Mouse (Mus musculus): ENCODE data around the gene Gabrb1. TPM values are rescaled to one million over a fixed set of nuclear protein-coding genes. Genes with fewer than 3 reads are reported as not detected.
A peak's percentile ranks its signal among the peaks of the same experiment; 100 is the strongest.

Gabrb1 gene
- total and polyA plus RNA-seq, 3 experiments = 0.03 TPM; not detected in 2

GRCm38 (mm10) chr5:72164386-72164785, 506.5 kb downstream of the Gabrb1 start:
- Histone ChIP-seq H3K4me3 (ENCODE audit: control insufficient read depth in 1 of 2, insufficient read depth in 1 of 2, low read depth in 2 of 2, low read length in 2 of 2) (no peak overlapping the region), H3K4me1 (ENCODE audit: control insufficient read depth in 1 of 2, insufficient read depth in 2 of 2, low read length in 2 of 2) (peaks cover 7 to 13% of the 10 kb centered on the region in 2 experiments), H3K79me2 (ENCODE audit: control insufficient read depth, insufficient read depth, low read length, poor library complexity) (peaks cover 17% of the 10 kb centered on the region), H3K36me3 (ENCODE audit: control insufficient read depth in 1 of 2, insufficient read depth in 2 of 2, low read length in 2 of 2) (peaks cover 10 to 29% of the 10 kb centered on the region in 2 experiments), H3K27me3 (ENCODE audit: control insufficient read depth in 1 of 2, insufficient read depth in 2 of 2, low read length in 2 of 2) (no peaks in the 10 kb centered on the region), H3K9ac (ENCODE audit: control insufficient read depth, low read depth, low read length, poor library complexity, severe bottlenecking) (no peak overlapping the region), H3K9me3 (replicated peaks; ENCODE audit: insufficient read depth, low read length) (no peaks in the 10 kb centered on the region), H3K27ac (ENCODE audit: control insufficient read depth, low read depth, low read length) (no peak overlapping the region)
- DNase-seq (ENCODE audit: low read depth, low spot score) = no peak
- TF ChIP-seq POLR2AphosphoS5 (IDR thresholded peaks at IDR 0.05; ENCODE audit: borderline replicate concordance, low read depth, low read length) (no peak), GABPA (IDR thresholded peaks at IDR 0.05; ENCODE audit: low read depth, low read length) (no peak), MAZ (IDR thresholded peaks at IDR 0.05; ENCODE audit: low read depth, low read length) (no peak), ZNF384 (IDR thresholded peaks at IDR 0.05; ENCODE audit: low read depth, low read length) (no peak), BHLHE40 (IDR thresholded peaks at IDR 0.05; ENCODE audit: borderline replicate concordance, low read depth, low read length) (no peak), ZKSCAN1 (IDR thresholded peaks at IDR 0.05; ENCODE audit: low read depth, low read length) (no peak), RAD21 (IDR thresholded peaks at IDR 0.05; ENCODE audit: low read depth, low read length) (no peak), POLR2A (IDR thresholded peaks at IDR 0.05; ENCODE audit: control insufficient read depth in 1 of 2, insufficient read depth in 1 of 2, low read depth in 1 of 2, low read length in 2 of 2, poor library complexity in 1 of 2) (no peak), MAFK (IDR thresholded peaks at IDR 0.05; ENCODE audit: borderline replicate concordance, low read depth, low read length) (no peak), KAT2A (conservative IDR thresholded peaks at IDR 0.05; ENCODE audit: low read depth, low read length) (no peak), MAX (IDR thresholded peaks at IDR 0.05; ENCODE audit: low read length) (no peak), TAL1 (IDR thresholded peaks at IDR 0.05; ENCODE audit: low read length) (no peak), NRF1 (IDR thresholded peaks at IDR 0.05; ENCODE audit: insufficient read depth, low read depth, low read length, poor library complexity, severe bottlenecking) (no peak), ZMIZ1 (IDR thresholded peaks at IDR 0.05; ENCODE audit: low read depth, low read length) (no peak), CHD2 (IDR thresholded peaks at IDR 0.05; ENCODE audit: low read length) (no peak), HCFC1 (IDR thresholded peaks at IDR 0.05; ENCODE audit: low read depth, low read length) (no peak), MEF2A (IDR thresholded peaks at IDR 0.05; ENCODE audit: extremely low read depth, insufficient replicate concordance, low read depth, low read length, poor library complexity, severe bottlenecking) (no peak)

GRCm38 (mm10) chr5:72167594-72168284, 509.8 kb downstream of the Gabrb1 start, which contains the start of gene Commd8:
Commd8 (minus strand) TSS chr5:72168189.
- peak within 1 kb of the TSS; percentile 62 for H3K27ac ChIP-seq (ENCODE audit: control insufficient read depth, low read depth, low read length)
- peak within 1 kb of the TSS; percentile 98 for H3K9ac ChIP-seq (ENCODE audit: control insufficient read depth, low read depth, low read length, poor library complexity, severe bottlenecking)
- peaks cover 17% of the 10 kb centered on the region for H3K79me2 ChIP-seq (ENCODE audit: control insufficient read depth, insufficient read depth, low read length, poor library complexity)
- peaks cover 0 to 29% of the 10 kb centered on the region in 2 experiments; a peak in 2 of 4 replicates for H3K36me3 ChIP-seq (ENCODE audit: control insufficient read depth in 1 of 2, insufficient read depth in 2 of 2, low read length in 2 of 2)
- DNase-seq (ENCODE audit: low read depth, low spot score) = peak; percentile 96
- H3K4me3 ChIP-seq (ENCODE audit: control insufficient read depth in 1 of 2, insufficient read depth in 1 of 2, low read depth in 2 of 2, low read length in 2 of 2) = peak within 1 kb of the TSS; percentile 87 to 99
- no peaks in the 10 kb centered on the region for H3K27me3 ChIP-seq (ENCODE audit: control insufficient read depth in 1 of 2, insufficient read depth in 2 of 2, low read length in 2 of 2)
- peaks cover 7 to 13% of the 10 kb centered on the region in 2 experiments for H3K4me1 ChIP-seq (ENCODE audit: control insufficient read depth in 1 of 2, insufficient read depth in 2 of 2, low read length in 2 of 2)
- no peaks in the 10 kb centered on the region for H3K9me3 ChIP-seq (replicated peaks; ENCODE audit: insufficient read depth, low read length)
- no peak for TF ChIP-seq ZC3H11A (IDR thresholded peaks at IDR 0.05; ENCODE audit: low read depth, low read length)
- peak; percentile 91 for TF ChIP-seq SIN3A (IDR thresholded peaks at IDR 0.05; ENCODE audit: low read length)
- no peak for TF ChIP-seq ZNF384 (IDR thresholded peaks at IDR 0.05; ENCODE audit: low read depth, low read length)
- no peak for TF ChIP-seq GATA1 (IDR thresholded peaks at IDR 0.05; ENCODE audit: low read depth, low read length)
- TF ChIP-seq MAZ (IDR thresholded peaks at IDR 0.05; ENCODE audit: low read depth, low read length) = peak; percentile 42; the same call in 1 of the 2 replicates
- TF ChIP-seq ZMIZ1 (IDR thresholded peaks at IDR 0.05; ENCODE audit: low read depth, low read length) = peak; percentile 93
- TF ChIP-seq UBTF (IDR thresholded peaks at IDR 0.05; ENCODE audit: borderline replicate concordance, insufficient read depth, low read depth, low read length) = no peak
- TF ChIP-seq ELF1 (IDR thresholded peaks at IDR 0.05; ENCODE audit: low read depth, low read length) = peak; percentile 92
- no peak for TF ChIP-seq TAL1 (IDR thresholded peaks at IDR 0.05; ENCODE audit: low read length)
- peak; percentile 10; the same call in 1 of the 2 replicates for TF ChIP-seq E2F4 (IDR thresholded peaks at IDR 0.05; ENCODE audit: borderline replicate concordance, low read depth, low read length)
- TF ChIP-seq ZKSCAN1 (IDR thresholded peaks at IDR 0.05; ENCODE audit: low read depth, low read length) = no peak
- TF ChIP-seq ETS1 (IDR thresholded peaks at IDR 0.05; ENCODE audit: low read depth, low read length) = 0 out of 2 replicates have a peak, but pooled peaks have one; percentile 40
- no peak for TF ChIP-seq CHD2 (IDR thresholded peaks at IDR 0.05; ENCODE audit: low read length)
- no peak for TF ChIP-seq SMC3 (IDR thresholded peaks at IDR 0.05; ENCODE audit: low read depth, low read length)
- TF ChIP-seq TCF12 (IDR thresholded peaks at IDR 0.05; ENCODE audit: low read depth, low read length) = peak; percentile 77
- TF ChIP-seq MAFK (IDR thresholded peaks at IDR 0.05; ENCODE audit: borderline replicate concordance, low read depth, low read length) = no peak
- TF ChIP-seq HCFC1 (IDR thresholded peaks at IDR 0.05; ENCODE audit: low read depth, low read length) = peak; percentile 80
- no peak for TF ChIP-seq RCOR1 (IDR thresholded peaks at IDR 0.05; ENCODE audit: low read depth, low read length)
- TF ChIP-seq TBP (IDR thresholded peaks at IDR 0.05; ENCODE audit: low read depth, low read length) = peak; percentile 73
- TF ChIP-seq POLR2AphosphoS2 (IDR thresholded peaks at IDR 0.05; ENCODE audit: low read length) = peak; percentile 82
- no peak for TF ChIP-seq POLR2AphosphoS5 (IDR thresholded peaks at IDR 0.05; ENCODE audit: borderline replicate concordance, low read depth, low read length)

Data from MEL (cell line).